Mouse (Mus musculus) heart, embryonic 12.5 days (tissue): ENCODE results near the gene AC140267.1. TPM values are rescaled to one million over a fixed set of nuclear protein-coding genes. Genes with fewer than 3 reads are reported as not detected.

Source experiments
- ATAC-seq: fragments of 200-750 bp; cut with Nextera tagmentation; 2 replicates; pipeline ENCODE4 v1.8.0; 2017; ENCODE audit warnings: moderate TSS enrichment, moderate library complexity; ENCODE audit not compliant: insufficient number of reproducible peaks, low FRiP score
- H3K27ac ChIP-seq: fragments of 300-500 bp; sonication (generic); 2 replicates; pipeline ENCODE4 v1.5.1; 2016; ENCODE audit warnings: mild to moderate bottlenecking, moderate library complexity; ENCODE audit not compliant: poor library complexity, severe bottlenecking
- H3K27me3 ChIP-seq: fragments of 300-500 bp; sonication (generic); replicated peaks from 2 replicates; pipeline ENCODE4 v1.6.1; 2016; ENCODE audit warnings: mild to moderate bottlenecking, moderate library complexity
- H3K36me3 ChIP-seq: fragments of 300-500 bp; sonication (generic); 2 replicates; pipeline ENCODE4 v1.6.1; 2016; ENCODE audit warnings: mild to moderate bottlenecking, moderate library complexity
- H3K4me1 ChIP-seq: fragments of 300-500 bp; sonication (generic); replicated peaks from 2 replicates; pipeline ENCODE4 v1.6.1; 2016; ENCODE audit warnings: mild to moderate bottlenecking
- H3K4me2 ChIP-seq: fragments of 300-500 bp; sonication (generic); 2 replicates; pipeline ENCODE4 v1.6.1; 2016; ENCODE audit warnings: mild to moderate bottlenecking, moderate library complexity
- H3K4me3 ChIP-seq: fragments of 300-500 bp; sonication (generic); 2 replicates; pipeline ENCODE4 v1.5.1; 2016; ENCODE audit warnings: mild to moderate bottlenecking
- H3K9ac ChIP-seq: fragments of 300-500 bp; sonication (generic); 2 replicates; pipeline ENCODE4 v1.6.1; 2016; ENCODE audit warnings: mild to moderate bottlenecking, moderate library complexity
- H3K9me3 ChIP-seq: fragments of 300-500 bp; sonication (generic); replicated peaks from 2 replicates; pipeline ENCODE4 v1.6.1; 2016; ENCODE audit warnings: mild to moderate bottlenecking, moderate library complexity
- WGBS: fragments of 180-500 bp; shearing (Covaris S2); methylation state at CpG from one replicate; pipeline ENCODE4 v1.1.7; 2016; 5-methylcytosine and 5-hydroxymethylcytosine counted together
- polyA plus RNA-seq: library from polyadenylated mRNA; unstranded; fragments of >200 nt; fragmentation: Nextera tagmentation; extraction: Ambion mirVana; gene quantifications from 2 replicates; pipeline ENCODE4 v1.2.1, GENCODE M21; 2016

AC140267.1 gene
- 4.0 TPM in 1 of 2 replicates, not detected in the other for polyA plus RNA-seq

- no peaks in the 10 kb centered on the region for H3K27me3 ChIP-seq
- H3K4me3 ChIP-seq: peak within 1 kb of the TSS; percentile 90
- H3K27ac ChIP-seq: no peak within 1 kb of the TSS
- 82% methylated on average over 9 of the region's 9 CpGs for WGBS
- peak within 1 kb of the TSS; percentile 94 for H3K4me2 ChIP-seq
- peak within 1 kb of the TSS; percentile 93 for H3K9ac ChIP-seq
- H3K36me3 ChIP-seq: peaks cover 46% of the 10 kb centered on the region
- no peak for ATAC-seq
- peaks cover 20% of the 10 kb centered on the region for H3K4me1 ChIP-seq
- no peaks in the 10 kb centered on the region for H3K9me3 ChIP-seq
These were observed at the start of gene AC140267.1 for GRCm38 (mm10) chr15:80235535-80235934. Gene AC140267.1, plus strand, starts transcription at chr15:80235835.

DNA sequence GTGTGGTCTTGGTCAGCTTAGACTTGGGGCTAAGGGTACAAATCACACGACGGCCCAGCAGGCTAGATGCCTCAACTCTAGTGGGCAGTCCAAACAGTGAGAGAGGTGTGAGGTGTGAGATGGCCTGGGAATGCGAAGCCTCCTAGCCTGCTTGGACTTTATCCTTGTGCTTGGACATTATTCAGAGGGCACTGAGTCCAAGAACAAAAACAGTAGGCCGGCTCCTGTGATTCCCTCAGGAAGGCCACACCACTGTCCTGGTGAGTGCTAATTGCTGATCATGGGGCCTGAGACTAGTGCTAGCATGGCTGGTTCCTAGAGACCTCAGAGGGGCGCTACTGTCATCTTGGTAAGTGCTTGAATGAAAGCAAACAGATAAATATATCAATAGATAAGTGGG, 46.7 kb upstream of the AC140267.1 start:
- Histone ChIP-seq H3K4me3 (no peak overlapping the region), H3K9ac (no peak overlapping the region), H3K27ac (no peak overlapping the region), H3K36me3 (no peaks in the 10 kb centered on the region), H3K27me3 (no peaks in the 10 kb centered on the region), H3K9me3 (no peaks in the 10 kb centered on the region), H3K4me1 (peaks cover 2% of the 10 kb centered on the region; the same call in 1 of the 2 replicates), H3K4me2 (no peak overlapping the region)
- ATAC-seq: no peak
- WGBS: 65% methylated on average over 5 of the region's 5 CpGs

DNA sequence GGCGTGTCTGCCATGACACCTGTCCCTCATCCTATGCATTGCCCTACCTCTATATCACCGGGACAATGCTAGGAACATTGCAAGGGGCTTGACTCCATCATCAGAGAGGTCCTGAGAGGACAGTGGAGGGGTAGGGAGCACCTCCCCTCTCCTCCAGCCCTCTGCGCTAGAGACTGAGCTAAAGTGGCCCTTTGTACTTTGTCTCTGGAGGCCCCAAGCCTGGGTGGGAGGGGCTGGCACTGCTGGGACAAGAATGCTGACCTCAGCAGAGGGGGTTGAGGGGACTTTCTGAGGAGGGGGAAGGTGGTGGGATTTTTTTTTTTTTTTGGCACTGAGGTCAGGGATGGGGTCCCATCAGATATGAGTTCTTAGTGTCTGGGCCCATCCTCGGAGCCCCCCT, 45.6 kb upstream of the AC140267.1 start:
- H3K4me3 ChIP-seq: no peak overlapping the region
- no peaks in the 10 kb centered on the region for H3K9me3 ChIP-seq
- peaks cover 2% of the 10 kb centered on the region; the same call in 1 of the 2 replicates for H3K4me1 ChIP-seq
- H3K9ac ChIP-seq: no peak overlapping the region
- WGBS: 70% methylated on average over 4 of the region's 4 CpGs
- no peaks in the 10 kb centered on the region for H3K27me3 ChIP-seq
- H3K27ac ChIP-seq: no peak overlapping the region
- no peak overlapping the region for H3K4me2 ChIP-seq
- H3K36me3 ChIP-seq: no peaks in the 10 kb centered on the region
- ATAC-seq: no peak

DNA sequence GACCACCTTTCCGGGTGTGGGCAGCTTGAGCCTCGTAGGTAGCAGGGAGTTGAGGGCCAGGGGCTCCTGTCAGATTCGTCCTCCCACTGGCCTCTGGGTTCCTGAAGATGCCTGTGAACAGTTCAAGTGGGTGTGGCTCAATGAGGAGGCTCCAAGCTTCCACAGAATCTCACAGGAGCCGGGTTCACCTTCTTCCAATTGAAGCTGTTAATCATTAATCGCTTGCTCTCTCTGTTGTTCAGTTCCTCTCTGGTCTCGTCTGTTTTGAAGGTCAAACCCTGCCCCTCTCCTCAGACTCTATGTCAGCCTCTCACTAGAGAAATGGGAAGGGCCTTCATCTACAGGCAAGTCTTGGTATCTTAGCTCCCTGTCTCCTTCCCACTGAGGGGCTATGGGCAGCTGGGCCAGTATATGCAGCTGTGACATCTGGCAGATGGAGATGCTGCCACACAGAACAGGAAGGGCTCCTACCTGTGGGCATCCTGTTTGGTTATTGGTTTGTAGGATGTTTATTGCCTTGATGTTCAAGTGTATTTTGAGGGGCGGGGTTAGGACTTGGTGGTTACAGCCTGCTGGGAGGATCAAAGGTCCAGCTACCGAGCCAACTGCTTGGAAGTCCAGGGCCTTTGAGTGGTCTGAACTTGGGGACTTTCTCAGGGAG, 43.9 kb upstream of the AC140267.1 start:
- H3K4me3 ChIP-seq: no peak overlapping the region
- H3K9me3 ChIP-seq: no peaks in the 10 kb centered on the region
- H3K36me3 ChIP-seq: no peaks in the 10 kb centered on the region
- H3K27ac ChIP-seq: no peak overlapping the region
- H3K4me1 ChIP-seq: peaks cover 2% of the 10 kb centered on the region; the same call in 1 of the 2 replicates
- H3K9ac ChIP-seq: no peak overlapping the region
- no peak for ATAC-seq
- 69% methylated on average over 8 of the region's 8 CpGs for WGBS
- H3K27me3 ChIP-seq: no peaks in the 10 kb centered on the region
- H3K4me2 ChIP-seq: no peak overlapping the region

DNA sequence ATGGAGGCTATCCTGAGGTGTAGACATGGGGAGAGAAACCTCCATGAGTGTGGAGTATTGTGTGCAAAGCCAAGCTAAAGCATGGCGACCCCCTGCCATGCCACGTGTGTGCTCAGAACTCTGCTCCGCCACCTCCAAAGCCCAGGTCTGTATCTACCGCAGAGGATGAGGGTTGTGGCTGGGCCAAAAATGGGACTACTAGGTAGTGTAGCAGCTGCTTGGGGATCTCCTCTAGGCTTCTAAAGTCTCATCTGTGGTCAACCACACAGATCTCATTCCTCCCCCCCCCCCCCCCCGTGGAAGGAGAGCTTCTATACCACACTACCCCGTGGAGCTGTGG, 43.4 kb upstream of the AC140267.1 start:
- WGBS: 73% methylated on average over 6 of the region's 6 CpGs
- peaks cover 2% of the 10 kb centered on the region; the same call in 1 of the 2 replicates for H3K4me1 ChIP-seq
- no peak overlapping the region for H3K27ac ChIP-seq
- H3K4me3 ChIP-seq: no peak overlapping the region
- H3K9me3 ChIP-seq: no peaks in the 10 kb centered on the region
- H3K36me3 ChIP-seq: no peaks in the 10 kb centered on the region
- no peak for ATAC-seq
- H3K27me3 ChIP-seq: no peaks in the 10 kb centered on the region
- no peak overlapping the region for H3K9ac ChIP-seq
- H3K4me2 ChIP-seq: no peak overlapping the region

DNA sequence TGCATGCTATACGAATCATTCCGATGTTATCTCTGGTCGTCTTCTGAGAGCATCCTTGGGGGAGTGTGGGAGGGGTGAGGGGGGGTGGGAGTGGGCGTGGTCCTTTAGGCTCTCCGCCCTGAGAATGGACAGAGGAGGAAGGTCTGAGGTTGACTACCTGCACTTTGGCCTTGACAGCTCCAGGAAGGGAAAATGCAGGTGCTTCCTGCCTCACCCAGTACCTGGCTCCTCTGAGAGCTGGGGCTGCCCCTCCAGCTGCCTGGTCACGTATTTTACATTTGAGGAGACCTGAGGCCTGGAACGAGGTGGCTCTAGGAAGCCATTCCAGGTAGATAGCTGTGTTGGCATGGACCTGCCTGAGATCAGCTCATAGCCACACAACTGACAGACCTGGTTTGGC, 42.8 kb upstream of the AC140267.1 start:
- Histone ChIP-seq H3K9me3 (0 out of 2 replicates have a peak, but pooled peaks cover 5% of the 10 kb centered on the region), H3K27ac (no peak overlapping the region), H3K4me2 (no peak overlapping the region), H3K9ac (no peak overlapping the region), H3K27me3 (no peaks in the 10 kb centered on the region), H3K4me3 (no peak overlapping the region), H3K4me1 (peaks cover 2% of the 10 kb centered on the region; the same call in 1 of the 2 replicates), H3K36me3 (no peaks in the 10 kb centered on the region)
- ATAC-seq: no peak
- 68% methylated on average over 7 of the region's 7 CpGs for WGBS

DNA sequence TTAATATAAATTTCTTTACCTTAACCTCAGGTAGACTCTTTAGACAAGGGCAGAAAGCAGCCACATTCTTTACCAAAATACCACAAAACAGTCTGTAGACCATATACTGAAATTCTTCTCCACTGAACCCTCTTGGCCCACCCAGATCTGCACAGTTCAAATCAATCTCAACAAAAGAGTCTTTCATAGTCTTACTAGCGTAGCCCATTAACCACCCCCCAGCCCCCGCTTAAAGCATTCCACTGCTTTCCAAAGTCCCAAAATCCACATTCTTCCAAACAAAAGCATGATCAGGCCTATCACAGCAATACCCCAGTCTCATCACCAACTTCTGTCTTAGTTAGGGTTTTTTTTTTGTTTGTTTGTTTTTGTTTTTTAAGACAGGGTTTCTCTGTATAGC, 36.1 kb upstream of the AC140267.1 start:
- Histone ChIP-seq H3K27ac (no peak overlapping the region), H3K9me3 (peaks cover 11% of the 10 kb centered on the region), H3K4me3 (no peak overlapping the region), H3K4me1 (no peaks in the 10 kb centered on the region), H3K4me2 (no peak overlapping the region), H3K27me3 (no peaks in the 10 kb centered on the region), H3K36me3 (no peaks in the 10 kb centered on the region), H3K9ac (no peak overlapping the region)
- ATAC-seq: no peak
- WGBS: 90% methylated on average over 2 of the region's 2 CpGs

GRCm38 (mm10) chr15:80202111-80202775, 33.4 kb upstream of the AC140267.1 start:
- Histone ChIP-seq H3K9me3 (peaks cover 11% of the 10 kb centered on the region), H3K36me3 (no peaks in the 10 kb centered on the region), H3K9ac (no peak overlapping the region), H3K27me3 (no peaks in the 10 kb centered on the region), H3K4me2 (no peak overlapping the region), H3K27ac (no peak overlapping the region), H3K4me3 (no peak overlapping the region), H3K4me1 (no peaks in the 10 kb centered on the region)
- 66% methylated on average over 6 of the region's 6 CpGs for WGBS
- ATAC-seq: no peak

DNA sequence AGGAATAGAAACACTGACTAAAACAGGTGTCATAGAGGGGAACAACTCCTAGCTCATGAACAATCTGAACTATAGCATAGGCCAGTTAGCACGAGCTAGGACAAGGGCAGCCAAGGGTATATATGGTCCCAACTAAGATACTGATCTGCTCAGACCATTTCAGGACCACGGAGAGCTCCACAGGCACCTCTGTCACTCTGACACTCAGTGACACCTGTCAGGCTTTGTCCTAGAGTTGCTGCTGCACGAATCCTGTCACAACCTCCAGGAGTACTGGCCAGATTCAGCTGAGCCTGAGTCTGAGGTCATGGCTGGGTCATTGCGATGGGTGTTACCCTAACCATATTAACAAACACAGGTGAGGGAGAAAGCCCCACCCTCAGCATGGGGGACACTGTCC, 32.2 kb upstream of the AC140267.1 start:
- Histone ChIP-seq H3K27ac (no peak overlapping the region), H3K36me3 (no peaks in the 10 kb centered on the region), H3K4me1 (no peaks in the 10 kb centered on the region), H3K9me3 (peaks cover 3% of the 10 kb centered on the region), H3K4me3 (no peak overlapping the region), H3K27me3 (no peaks in the 10 kb centered on the region), H3K4me2 (no peak overlapping the region), H3K9ac (no peak overlapping the region)
- WGBS: 28% methylated on average over 4 of the region's 4 CpGs
- no peak for ATAC-seq

GRCm38 (mm10) chr15:80206057-80206565, 29.5 kb upstream of the AC140267.1 start:
- WGBS: 78% methylated on average over 3 of the region's 3 CpGs
- peaks cover 4% of the 10 kb centered on the region; the same call in 1 of the 2 replicates for H3K27me3 ChIP-seq
- no peak overlapping the region for H3K27ac ChIP-seq
- ATAC-seq: no peak
- H3K4me1 ChIP-seq: no peaks in the 10 kb centered on the region
- no peak overlapping the region for H3K4me2 ChIP-seq
- H3K9ac ChIP-seq: no peak overlapping the region
- no peaks in the 10 kb centered on the region for H3K36me3 ChIP-seq
- no peaks in the 10 kb centered on the region for H3K9me3 ChIP-seq
- no peak overlapping the region for H3K4me3 ChIP-seq

DNA sequence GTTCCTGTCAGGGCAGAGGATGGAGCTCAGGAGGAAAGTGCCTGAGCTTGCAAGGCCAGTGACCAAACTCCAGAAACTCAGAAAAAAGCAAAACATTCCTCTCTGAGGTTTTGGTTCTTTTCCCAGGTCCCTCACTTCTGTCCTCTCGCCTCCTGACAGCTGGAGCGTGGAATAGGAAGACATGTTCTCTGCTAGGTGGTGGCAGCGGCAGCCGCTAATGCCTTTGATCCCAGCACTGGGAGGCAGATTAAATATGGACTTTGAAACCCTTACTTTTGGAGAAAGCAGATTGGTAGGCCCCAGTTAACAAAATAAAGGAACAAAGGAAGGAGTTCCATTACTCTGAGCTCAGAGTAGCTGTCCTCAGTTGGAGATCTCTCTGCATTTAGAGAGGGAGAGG, 27.2 kb upstream of the AC140267.1 start:
- H3K27ac ChIP-seq: no peak overlapping the region
- no peaks in the 10 kb centered on the region for H3K4me1 ChIP-seq
- ATAC-seq: no peak
- no peaks in the 10 kb centered on the region for H3K9me3 ChIP-seq
- H3K9ac ChIP-seq: no peak overlapping the region
- no peaks in the 10 kb centered on the region for H3K36me3 ChIP-seq
- H3K4me3 ChIP-seq: no peak overlapping the region
- no peak overlapping the region for H3K4me2 ChIP-seq
- 31% methylated on average over 4 of the region's 4 CpGs for WGBS
- H3K27me3 ChIP-seq: peaks cover 12% of the 10 kb centered on the region
